Mouse (Mus musculus) hindbrain, postnatal 0 days (tissue): ENCODE results near the gene Tecpr1. TPM values are rescaled to one million over a fixed set of nuclear protein-coding genes. Genes with fewer than 3 reads are reported as not detected.

ENCODE experiments used
- ATAC-seq: fragments of 200-750 bp; cut with Nextera tagmentation; 2 replicates; pipeline ENCODE4 v1.8.0; 2017; ENCODE audit warnings: mild to moderate bottlenecking, moderate TSS enrichment, moderate library complexity
- DNase-seq: peaks from one replicate; pipeline ENCODE4 v3.0.0-alpha.2; 2015; ENCODE audit warnings: low spot score
- H3K27ac ChIP-seq: fragments of 300-500 bp; sonication (generic); 2 replicates; pipeline ENCODE4 v1.5.1; 2014; ENCODE audit warnings: mild to moderate bottlenecking
- H3K27me3 ChIP-seq: fragments of 300-500 bp; sonication (generic); 2 replicates; pipeline ENCODE4 v1.6.1; 2014; ENCODE audit warnings: low read length, mixed read lengths; ENCODE audit not compliant: insufficient read depth
- H3K36me3 ChIP-seq: fragments of 300-500 bp; sonication (generic); 2 replicates; pipeline ENCODE4 v1.6.1; 2014; ENCODE audit warnings: low read length, mixed read lengths; ENCODE audit not compliant: insufficient read depth
- H3K4me1 ChIP-seq: fragments of 300-500 bp; sonication (generic); 2 replicates; pipeline ENCODE4 v1.6.1; 2014; ENCODE audit warnings: antibody characterized with exemption, low read length, mixed read lengths; ENCODE audit not compliant: insufficient read depth
- H3K4me2 ChIP-seq: fragments of 300-500 bp; sonication (generic); 2 replicates; pipeline ENCODE4 v1.6.1; 2014; ENCODE audit warnings: low read depth, mild to moderate bottlenecking, low read length, moderate library complexity, mixed read lengths
- H3K4me3 ChIP-seq: fragments of 300-500 bp; sonication (generic); 2 replicates; pipeline ENCODE4 v1.5.1; 2014; ENCODE audit warnings: low read length
- H3K9ac ChIP-seq: fragments of 300-500 bp; sonication (generic); replicated peaks from 2 replicates; pipeline ENCODE4 v1.6.1; 2014; ENCODE audit warnings: mild to moderate bottlenecking, low read length, moderate library complexity, mixed read lengths
- H3K9me3 ChIP-seq: fragments of 300-500 bp; sonication (generic); 2 replicates; pipeline ENCODE4 v1.6.1; 2016; ENCODE audit warnings: low read length, mixed read lengths
- CTCF ChIP-seq: IDR thresholded peaks from 2 replicates; pipeline ENCODE4 v1.5.1; 2016; ENCODE audit warnings: antibody characterized with exemption, control low read depth, low read depth
- WGBS: fragments of 180-500 bp; shearing (Covaris S2); extraction: QIAGEN DNeasy Blood & Tissue Kit; methylation state at CpG from one replicate; pipeline ENCODE4 v1.1.7; 2014; 5-methylcytosine and 5-hydroxymethylcytosine counted together
- polyA plus RNA-seq: library from polyadenylated mRNA; unstranded; fragments of >200 nt; fragmentation: Nextera tagmentation; extraction: Ambion mirVana; gene quantifications from 2 replicates; pipeline ENCODE4 v1.2.1, GENCODE M21; 2015
- total RNA-seq: library from RNA; depleted of rRNA; stranded (reverse); fragments of >200 nt; gene quantifications from 2 replicates; pipeline ENCODE4 v1.2.3, GENCODE M21; 2014

Tecpr1 gene
- total and polyA plus RNA-seq, 2 experiments from 2014 or later, result 34.1 to 66.2 TPM

DNA sequence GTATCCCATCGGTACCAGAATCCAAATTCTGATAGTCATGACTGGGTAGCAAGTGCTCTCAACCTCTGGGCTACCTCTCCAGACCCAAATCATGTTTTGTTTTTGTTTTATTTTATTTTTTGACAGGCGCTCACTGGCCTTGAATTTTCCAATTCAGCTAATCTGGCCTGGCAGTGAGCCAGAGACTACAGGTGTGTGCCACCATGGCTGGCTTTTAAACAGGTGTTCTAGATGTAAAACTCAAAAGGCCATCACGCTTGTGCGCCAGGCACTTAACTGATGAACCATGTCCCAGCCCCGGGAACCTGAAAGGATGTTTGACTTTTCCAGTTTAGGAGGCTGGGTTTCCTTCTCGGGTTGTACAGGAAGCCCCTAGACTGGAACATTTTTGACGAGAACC is 23.3 kb upstream of the Tecpr1 start:
- 82% methylated on average over 7 of the region's 7 CpGs for WGBS
- Histone ChIP-seq H3K27ac (no peak overlapping the region), H3K4me2 (no peak overlapping the region), H3K27me3 (no peaks in the 10 kb centered on the region), H3K4me3 (no peak overlapping the region), H3K36me3 (no peaks in the 10 kb centered on the region), H3K9ac (no peak overlapping the region), H3K9me3 (no peaks in the 10 kb centered on the region), H3K4me1 (no peaks in the 10 kb centered on the region)
- ATAC-seq, result no peak
- no peak for TF ChIP-seq CTCF
- no peak for DNase-seq

DNA sequence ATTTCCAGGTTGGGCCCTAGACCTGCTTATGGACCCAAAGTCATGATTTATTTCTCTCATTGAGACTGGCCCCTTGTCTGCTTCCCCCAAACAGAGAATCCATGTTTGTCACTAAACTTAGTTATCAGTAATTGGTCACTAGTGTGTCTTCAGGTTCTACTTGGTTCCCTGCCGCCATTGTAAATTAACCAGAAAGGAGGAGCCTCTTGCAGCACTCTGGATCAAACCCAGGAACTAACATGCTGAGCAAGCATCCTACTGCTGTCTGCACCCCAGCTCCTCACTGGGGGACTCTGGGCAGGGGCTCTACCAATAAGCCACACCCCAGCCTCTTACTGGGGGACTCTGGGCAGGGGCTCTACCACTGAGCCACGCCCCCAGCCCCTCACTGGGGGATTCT is 22.2 kb upstream of the Tecpr1 start:
- H3K9ac ChIP-seq, result no peak overlapping the region
- DNase-seq, result no peak
- no peaks in the 10 kb centered on the region for H3K4me1 ChIP-seq
- WGBS, result 70% methylated on average over 2 of the region's 2 CpGs
- H3K9me3 ChIP-seq, result no peaks in the 10 kb centered on the region
- no peak overlapping the region for H3K4me3 ChIP-seq
- H3K27me3 ChIP-seq, result no peaks in the 10 kb centered on the region
- no peak for TF ChIP-seq CTCF
- no peak overlapping the region for H3K27ac ChIP-seq
- ATAC-seq, result no peak
- no peak overlapping the region for H3K4me2 ChIP-seq
- no peaks in the 10 kb centered on the region for H3K36me3 ChIP-seq

DNA sequence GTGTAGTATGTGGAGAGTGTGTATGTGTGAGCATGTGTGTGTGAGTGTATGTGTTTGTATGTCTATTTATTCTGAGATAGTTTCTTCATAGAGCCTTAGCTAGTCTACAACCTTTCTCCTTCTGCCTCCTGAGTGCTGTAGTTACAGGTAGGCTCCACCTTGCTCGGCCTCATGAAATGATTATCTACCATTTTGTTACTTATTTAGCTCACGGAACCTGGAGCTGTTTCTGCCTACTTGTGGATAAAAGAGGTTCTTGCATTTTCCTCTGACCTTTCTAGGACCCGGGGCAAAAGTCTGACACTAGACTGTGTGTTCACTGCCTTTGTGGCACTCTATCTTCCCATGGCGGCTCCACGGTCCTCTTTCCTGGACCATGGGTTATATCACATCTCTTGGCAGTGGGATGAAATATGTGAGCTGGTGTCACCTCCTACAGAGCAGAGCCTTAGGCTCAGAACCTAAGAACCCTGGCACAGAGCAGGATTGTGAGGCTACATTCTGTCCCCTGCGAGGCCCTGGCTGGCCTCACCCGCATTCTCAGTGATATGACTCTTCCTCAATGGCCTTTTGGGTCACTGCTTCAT is 20.6 kb upstream of the Tecpr1 start, which contains the start of gene Bri3:
TSS of gene Bri3 (plus strand) at position 537 of the 587 bp plus-strand sequence.
- no peaks in the 10 kb centered on the region for H3K4me1 ChIP-seq
- no peak within 1 kb of the TSS for H3K4me2 ChIP-seq
- no peaks in the 10 kb centered on the region for H3K27me3 ChIP-seq
- H3K9me3 ChIP-seq, result no peaks in the 10 kb centered on the region
- TF ChIP-seq CTCF, result no peak
- DNase-seq (no peak), ATAC-seq (no peak)
- H3K4me3 ChIP-seq, result no peak within 1 kb of the TSS
- no peak within 1 kb of the TSS for H3K9ac ChIP-seq
- no peak within 1 kb of the TSS for H3K27ac ChIP-seq
- no peaks in the 10 kb centered on the region for H3K36me3 ChIP-seq
- 93% methylated on average over 7 of the region's 7 CpGs for WGBS

DNA sequence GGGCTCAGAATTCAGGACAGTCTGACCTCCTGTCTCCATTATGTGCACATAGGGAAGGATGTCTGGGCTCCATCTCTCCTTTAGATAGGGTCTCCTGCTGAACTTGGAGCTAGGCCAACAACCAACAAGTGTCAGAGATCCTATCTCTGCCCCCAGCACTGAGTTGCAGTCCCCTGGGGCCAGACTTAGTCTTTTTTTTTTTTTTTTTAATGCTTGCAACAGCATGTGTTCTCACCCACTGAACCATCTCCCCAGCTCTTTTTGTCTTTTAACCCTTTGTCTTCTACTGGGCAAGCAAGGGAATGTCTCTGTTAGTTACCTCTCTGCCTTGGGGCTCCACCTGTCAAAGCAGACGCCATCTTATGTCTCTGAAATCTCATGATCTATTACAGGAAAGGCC is 15.6 kb upstream of the Tecpr1 start:
- Histone ChIP-seq H3K9me3 (no peaks in the 10 kb centered on the region), H3K27ac (no peak overlapping the region), H3K4me1 (no peaks in the 10 kb centered on the region), H3K9ac (no peak overlapping the region), H3K27me3 (no peaks in the 10 kb centered on the region), H3K4me3 (no peak overlapping the region), H3K4me2 (no peak overlapping the region), H3K36me3 (no peaks in the 10 kb centered on the region)
- ATAC-seq, result no peak
- 86% methylated on average over 1 of the region's 1 CpGs for WGBS
- no peak for TF ChIP-seq CTCF
- no peak for DNase-seq

DNA sequence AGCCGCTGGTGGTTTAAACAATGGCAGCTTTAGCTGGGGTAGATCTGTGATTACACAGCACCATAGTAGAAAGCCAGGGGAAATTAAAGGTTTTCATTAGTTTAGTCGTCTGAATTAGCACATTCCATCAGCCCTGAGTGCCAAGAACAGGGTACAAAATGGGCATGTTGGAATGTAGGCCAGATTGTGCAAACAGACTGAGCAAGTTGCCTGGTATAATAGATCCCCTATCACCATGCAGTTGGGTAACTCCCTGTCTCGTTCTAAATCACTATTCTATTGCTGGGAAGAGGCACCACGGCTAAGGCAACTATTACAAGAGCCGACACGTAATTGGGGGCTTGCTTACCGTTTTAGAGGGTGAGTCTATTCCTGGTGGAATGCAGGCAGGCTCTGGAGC is 11.3 kb upstream of the Tecpr1 start:
- 79% methylated on average over 7 of the region's 7 CpGs for WGBS
- Histone ChIP-seq H3K4me3 (no peak overlapping the region), H3K4me1 (no peaks in the 10 kb centered on the region), H3K9ac (no peak overlapping the region), H3K27me3 (no peaks in the 10 kb centered on the region), H3K36me3 (no peaks in the 10 kb centered on the region), H3K9me3 (no peaks in the 10 kb centered on the region), H3K27ac (no peak overlapping the region), H3K4me2 (no peak overlapping the region)
- no peak for DNase-seq
- no peak for TF ChIP-seq CTCF
- ATAC-seq, result no peak

DNA sequence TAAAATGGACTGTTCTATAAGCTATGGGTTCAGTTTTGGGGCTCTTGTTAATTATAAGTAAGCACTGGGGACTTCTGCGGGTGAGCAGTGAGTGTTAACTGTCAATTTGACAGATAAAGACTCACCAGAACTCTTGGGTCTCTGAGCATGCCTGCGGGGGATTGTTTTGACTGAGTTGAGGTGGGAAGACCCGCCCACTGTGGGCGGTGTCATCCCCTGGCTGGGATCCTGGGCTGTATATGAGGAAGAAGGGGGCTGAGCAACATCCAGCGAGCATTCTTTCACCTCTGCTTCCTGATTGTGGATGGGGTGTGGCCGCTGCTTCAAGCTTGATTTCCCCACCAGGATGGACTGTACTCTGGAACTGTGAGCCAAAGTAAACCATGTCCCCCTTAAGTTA is 10.8 kb upstream of the Tecpr1 start:
- Histone ChIP-seq H3K4me1 (no peaks in the 10 kb centered on the region), H3K4me3 (no peak overlapping the region), H3K27ac (no peak overlapping the region), H3K9me3 (no peaks in the 10 kb centered on the region), H3K36me3 (no peaks in the 10 kb centered on the region), H3K9ac (no peak overlapping the region), H3K27me3 (no peaks in the 10 kb centered on the region), H3K4me2 (no peak overlapping the region)
- ATAC-seq (no peak), DNase-seq (no peak)
- WGBS, result 78% methylated on average over 6 of the region's 6 CpGs
- no peak for TF ChIP-seq CTCF

DNA sequence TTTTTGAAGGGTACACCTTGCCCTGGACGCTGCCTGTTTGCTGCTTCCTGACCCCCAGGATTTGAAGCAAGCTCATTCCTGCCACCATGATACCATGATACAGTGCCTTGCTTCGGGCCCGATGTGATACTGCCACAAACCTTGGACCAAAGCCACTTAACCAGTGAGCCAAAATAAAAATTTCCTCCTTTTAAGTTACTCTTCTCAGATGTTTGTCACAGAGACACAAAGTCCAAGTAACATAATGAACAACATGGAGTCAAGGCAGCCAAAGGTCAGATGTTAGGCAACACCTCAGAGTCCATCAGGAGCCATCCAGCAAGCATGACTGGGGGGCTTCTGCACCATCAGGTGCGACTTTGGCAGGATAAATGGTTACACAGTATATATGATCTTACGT is 9.1 kb upstream of the Tecpr1 start:
- TF ChIP-seq CTCF, result no peak

More for the DNA sequence above, 9.1 kb upstream of the Tecpr1 start:
- no peak for DNase-seq
- no peaks in the 10 kb centered on the region for H3K27me3 ChIP-seq
- H3K9me3 ChIP-seq, result no peaks in the 10 kb centered on the region
- no peak overlapping the region for H3K4me2 ChIP-seq
- 91% methylated on average over 5 of the region's 5 CpGs for WGBS
- no peak overlapping the region for H3K27ac ChIP-seq
- H3K9ac ChIP-seq, result no peak overlapping the region
- no peaks in the 10 kb centered on the region for H3K4me1 ChIP-seq
- H3K36me3 ChIP-seq, result no peaks in the 10 kb centered on the region
- no peak overlapping the region for H3K4me3 ChIP-seq
- ATAC-seq, result no peak
